Comparison of ENCODE assay signal across 24 mouse cellular contexts in genomic region chr6:49410830-49411229, GRCm38 (mm10). TPM values are rescaled to one million over a fixed set of nuclear protein-coding genes. Genes with fewer than 3 reads are reported as not detected.
A peak's percentile ranks its signal among the peaks of the same experiment; 100 is the strongest.
DNase-seq lines count a peak whose midpoint lies in the region; ATAC-seq lines count a peak whose summit lies in the region.
"Had no signal": no experiment of that assay in that cellular context is flagged by ENCODE, and none has a peak within 500 bp of the region (broad histone marks: within the 10 kb centered on the region; RNA-seq: fewer than 3 reads in every experiment).

No protein-coding gene starts in this region.

- no peaks in the 10 kb centered on the region for H3K36me3 ChIP-seq in embryonic facial prominence, embryonic 14.5 days (ENCODE audit: control insufficient read depth, insufficient read depth, low read length)
- no peaks in the 10 kb centered on the region for H3K36me3 ChIP-seq in embryonic facial prominence, embryonic 10.5 days (replicated peaks)
- no peaks in the 10 kb centered on the region for H3K36me3 ChIP-seq in intestine, embryonic 16.5 days (ENCODE audit: control insufficient read depth, insufficient read depth, low read length)
- no peaks in the 10 kb centered on the region for H3K36me3 ChIP-seq in midbrain, embryonic 14.5 days (ENCODE audit: control insufficient read depth, insufficient read depth, low read length)
- H3K36me3 ChIP-seq: forebrain, embryonic 12.5 days; G1E; heart, embryonic 13.5 days; hindbrain, embryonic 15.5 days had no signal

- no peak overlapping the region for H3K4me3 ChIP-seq in embryonic facial prominence, embryonic 14.5 days (ENCODE audit: low read depth, low read length)
- H3K4me3 ChIP-seq in embryonic facial prominence, embryonic 10.5 days: no peak overlapping the region
- H3K4me3 ChIP-seq in intestine, embryonic 16.5 days (ENCODE audit: low read length): no peak overlapping the region
- H3K4me3 ChIP-seq in midbrain, embryonic 14.5 days (replicated peaks; ENCODE audit: low read depth, low read length): no peak overlapping the region
- H3K4me3 ChIP-seq: forebrain, embryonic 12.5 days; heart, embryonic 13.5 days; hindbrain, embryonic 15.5 days had no signal

- no peaks in the 10 kb centered on the region for H3K27me3 ChIP-seq in embryonic facial prominence, embryonic 14.5 days (replicated peaks; ENCODE audit: control insufficient read depth, insufficient read depth, low read length)
- no peaks in the 10 kb centered on the region for H3K27me3 ChIP-seq in embryonic facial prominence, embryonic 10.5 days (replicated peaks; ENCODE audit: low read depth, poor library complexity, severe bottlenecking)
- H3K27me3 ChIP-seq in intestine, embryonic 16.5 days (replicated peaks; ENCODE audit: control insufficient read depth, insufficient read depth, low read length): no peaks in the 10 kb centered on the region
- H3K27me3 ChIP-seq in midbrain, embryonic 14.5 days (ENCODE audit: control insufficient read depth, insufficient read depth, low read length): no peaks in the 10 kb centered on the region
- H3K27me3 ChIP-seq: forebrain, embryonic 12.5 days; heart, embryonic 13.5 days; hindbrain, embryonic 15.5 days had no signal

- H3K9me3 ChIP-seq in embryonic facial prominence, embryonic 14.5 days (ENCODE audit: control insufficient read depth, low read length): no peaks in the 10 kb centered on the region
- no peaks in the 10 kb centered on the region for H3K9me3 ChIP-seq in embryonic facial prominence, embryonic 10.5 days
- no peaks in the 10 kb centered on the region for H3K9me3 ChIP-seq in intestine, embryonic 16.5 days (ENCODE audit: control insufficient read depth, low read length)
- no peaks in the 10 kb centered on the region for H3K9me3 ChIP-seq in midbrain, embryonic 14.5 days (ENCODE audit: control insufficient read depth, low read length)
- H3K9me3 ChIP-seq: forebrain, embryonic 12.5 days; G1E; heart, embryonic 13.5 days; hindbrain, embryonic 15.5 days had no signal

- H3K9ac ChIP-seq in embryonic facial prominence, embryonic 14.5 days (ENCODE audit: low read depth, low read length): no peak overlapping the region
- H3K9ac ChIP-seq in intestine, embryonic 16.5 days (ENCODE audit: low read depth, low read length): no peak overlapping the region
- H3K9ac ChIP-seq in midbrain, embryonic 14.5 days (replicated peaks; ENCODE audit: low read length): no peak overlapping the region
- H3K9ac ChIP-seq: forebrain, embryonic 12.5 days; heart, embryonic 13.5 days; hindbrain, embryonic 15.5 days had no signal

- peak; percentile 1 for DNase-seq in embryonic facial prominence, embryonic 14.5 days (ENCODE audit: low spot score)
- no peak for DNase-seq in embryonic facial prominence, embryonic 10.5 days (ENCODE audit: low spot score)
- DNase-seq in Muller cell, postnatal 12 days (ENCODE audit: inconsistent ontology term): peak; percentile 6
- peak; percentile 61 for DNase-seq in brain, adult 2 months (ENCODE audit: low read depth, low spot score)
- no peak for DNase-seq in cerebellum, adult 9-11 months
- DNase-seq in adrenal gland, adult 2 months: no peak
- no peak for DNase-seq in midbrain, embryonic 14.5 days
- DNase-seq: adrenal gland, postnatal 10 days; B cell, adult 2 months; cerebellum, adult 18-20 months; cerebellum, postnatal 10 days; gastrocnemius, postnatal 25 days; heart, adult 11 months; heart, postnatal 36 days had no signal

- ATAC-seq in embryonic facial prominence, embryonic 14.5 days (ENCODE audit: low read depth): no peak
- ATAC-seq in intestine, embryonic 16.5 days: peak; percentile 74
- ATAC-seq in midbrain, embryonic 14.5 days (ENCODE audit: low FRiP score, low TSS enrichment): no peak
- ATAC-seq: CD4-positive, CD25-positive, alpha-beta regulatory T cell, adult 4 months; forebrain, embryonic 16.5 days had no signal

- WGBS in embryonic facial prominence, embryonic 14.5 days: 75% methylated on average over 3 of the region's 3 CpGs
- 86% methylated on average over 3 of the region's 3 CpGs for WGBS in embryonic facial prominence, embryonic 10.5 days
- 57% methylated on average over 3 of the region's 3 CpGs for WGBS in intestine, embryonic 16.5 days
- 88% methylated on average over 3 of the region's 3 CpGs for WGBS in midbrain, embryonic 14.5 days

- H3K27ac ChIP-seq in embryonic facial prominence, embryonic 14.5 days (replicated peaks; ENCODE audit: low read depth, low read length): no peak overlapping the region
- no peak overlapping the region for H3K27ac ChIP-seq in embryonic facial prominence, embryonic 10.5 days (replicated peaks)
- 0 out of 2 replicates have a peak overlapping the region, but pooled peaks have one; percentile 1 for H3K27ac ChIP-seq in intestine, embryonic 16.5 days (ENCODE audit: low read length)
- no peak overlapping the region for H3K27ac ChIP-seq in midbrain, embryonic 14.5 days (replicated peaks; ENCODE audit: low read depth, low read length)
- H3K27ac ChIP-seq: forebrain, embryonic 12.5 days; heart, embryonic 13.5 days; hindbrain, embryonic 15.5 days had no signal

- no peaks in the 10 kb centered on the region for H3K4me1 ChIP-seq in embryonic facial prominence, embryonic 14.5 days (ENCODE audit: control insufficient read depth, insufficient read depth, low read length)
- no peaks in the 10 kb centered on the region for H3K4me1 ChIP-seq in embryonic facial prominence, embryonic 10.5 days
- H3K4me1 ChIP-seq in intestine, embryonic 16.5 days (ENCODE audit: control insufficient read depth, insufficient read depth, low read length): no peaks in the 10 kb centered on the region
- no peaks in the 10 kb centered on the region for H3K4me1 ChIP-seq in midbrain, embryonic 14.5 days (ENCODE audit: control insufficient read depth, insufficient read depth, low read length)
- H3K4me1 ChIP-seq: forebrain, embryonic 12.5 days; heart, embryonic 13.5 days; hindbrain, embryonic 15.5 days had no signal

- H3K4me2 ChIP-seq in embryonic facial prominence, embryonic 14.5 days (ENCODE audit: low read depth, low read length): no peak overlapping the region
- H3K4me2 ChIP-seq in intestine, embryonic 16.5 days (ENCODE audit: low read depth, low read length): no peak overlapping the region
- H3K4me2 ChIP-seq in midbrain, embryonic 14.5 days (ENCODE audit: low read length): no peak overlapping the region
- H3K4me2 ChIP-seq: forebrain, embryonic 12.5 days; heart, embryonic 13.5 days; hindbrain, embryonic 15.5 days had no signal

RNA-seq across cellular contexts. Expression of gene Stk31, which starts 15.4 kb away (rescaled TPM):
- polyA plus RNA-seq in embryonic facial prominence, embryonic 14.5 days (2014; fragmentation: Nextera tagmentation; extraction: Ambion mirVana): 0.41 TPM in 1 of 2 replicates, not detected in the other
- polyA plus RNA-seq in embryonic facial prominence, embryonic 10.5 days (2016; fragmentation: Nextera tagmentation; extraction: Ambion mirVana): 0.18 TPM in 1 of 2 replicates, not detected in the other
- polyA plus RNA-seq in intestine, embryonic 16.5 days (2015; fragmentation: Nextera tagmentation; extraction: Ambion mirVana): not detected in 2 replicates
- under 1 TPM in 1 of 2 experiments, not detected in 1; 0.31 TPM for total RNA-seq in adrenal gland, adult 2 months (2021)
- not detected in 2 replicates for polyA plus RNA-seq in adrenal gland, adult 2 months (2012; rRNA removed)
- polyA plus RNA-seq in midbrain, embryonic 14.5 days (2014; fragmentation: Nextera tagmentation; extraction: Ambion mirVana): not detected in 2 replicates
- total RNA-seq: G1E; gastrocnemius, adult 18-20 months had no signal
- polyA plus RNA-seq: CD4-positive, CD25-positive, alpha-beta regulatory T cell, adult 4 months; forebrain, embryonic 16.5 days; G1E; heart, postnatal 0 days; hindbrain, embryonic 11.5 days; hindbrain, embryonic 15.5 days had no signal

RNA-seq across cellular contexts. Expression of gene Fam221a, which starts 43.3 kb away (rescaled TPM):
- 7.2 and 10.2 TPM in 2 replicates for polyA plus RNA-seq in embryonic facial prominence, embryonic 14.5 days (2014; fragmentation: Nextera tagmentation; extraction: Ambion mirVana)
- 4.1 and 5.0 TPM in 2 replicates for polyA plus RNA-seq in embryonic facial prominence, embryonic 10.5 days (2016; fragmentation: Nextera tagmentation; extraction: Ambion mirVana)
- 4.8 and 6.6 TPM in 2 replicates for polyA plus RNA-seq in intestine, embryonic 16.5 days (2015; fragmentation: Nextera tagmentation; extraction: Ambion mirVana)
- total RNA-seq in adrenal gland, adult 2 months (2021): 1 to 10 TPM in 1 of 2 experiments, under 1 TPM in 1; 0.69 to 2.6 TPM
- 1.7 and 1.8 TPM in 2 replicates for polyA plus RNA-seq in adrenal gland, adult 2 months (2012; rRNA removed)
- polyA plus RNA-seq in midbrain, embryonic 14.5 days (2014; fragmentation: Nextera tagmentation; extraction: Ambion mirVana): 2.6 and 3.4 TPM in 2 replicates
- total RNA-seq: gastrocnemius, adult 18-20 months had no signal

Comparison
In these comparisons a context has a peak if more than half of its experiments do, and no peak if none do; other contexts are left out.
1. DNase-seq: peak in embryonic facial prominence, embryonic 14.5 days (single experiment), Muller cell, postnatal 12 days (single experiment) and brain, adult 2 months (single experiment); none in embryonic facial prominence, embryonic 10.5 days (single experiment), cerebellum, adult 9-11 months (single experiment), adrenal gland, adult 2 months (single experiment) and midbrain, embryonic 14.5 days (single experiment).